Mouse (Mus musculus): ENCODE measurements around the gene Radil. TPM values are rescaled to one million over a fixed set of nuclear protein-coding genes. Genes with fewer than 3 reads are reported as not detected.

Radil gene
- polyA plus RNA-seq, 1 experiment from 2014 or later = 7.9 TPM

DNA sequence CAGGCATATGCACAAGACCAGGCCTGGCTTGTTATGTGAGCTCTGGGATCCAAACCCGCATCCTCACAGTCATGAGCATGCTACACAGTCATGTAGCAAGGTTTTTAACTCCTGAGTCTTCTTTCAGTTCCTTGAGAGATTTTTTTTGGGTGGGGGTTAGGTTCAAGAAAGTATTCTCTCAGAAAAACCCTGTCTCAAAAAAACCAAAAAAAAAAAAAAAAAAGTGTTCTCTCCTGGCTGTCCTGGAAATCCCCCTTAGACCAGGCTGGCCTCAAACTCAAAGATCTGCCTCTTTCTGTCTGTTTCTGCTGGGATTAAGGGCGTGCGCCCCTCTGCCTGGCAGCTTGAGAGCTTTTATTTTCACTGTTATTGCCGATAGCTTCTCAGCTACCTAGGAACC lies 15.5 kb downstream of the Radil start:
- Histone ChIP-seq H3K27ac (replicated peaks) (no peak overlapping the region), H3K4me1 (no peaks in the 10 kb centered on the region), H3K36me3 (no peaks in the 10 kb centered on the region), H3K4me2 (replicated peaks) (no peak overlapping the region), H3K4me3 (replicated peaks) (no peak overlapping the region), H3K27me3 (peaks cover 3% of the 10 kb centered on the region), H3K9me3 (replicated peaks) (no peaks in the 10 kb centered on the region), H3K9ac (no peak overlapping the region)
- whole genome bisulfite sequencing = 73% methylated on average over 4 of the region's 4 CpGs
- ATAC-seq (ENCODE audit: insufficient number of reproducible peaks, low FRiP score, low TSS enrichment, low read depth) = no peak

- H3K36me3 ChIP-seq = no peaks in the 10 kb centered on the region
- H3K27ac ChIP-seq (replicated peaks) = no peak within 1 kb of the TSS
- WGBS = 29% methylated on average over 41 of the region's 41 CpGs
- no peak for ATAC-seq (ENCODE audit: insufficient number of reproducible peaks, low FRiP score, low TSS enrichment, low read depth)
- peaks cover 22% of the 10 kb centered on the region for H3K27me3 ChIP-seq
- H3K4me2 ChIP-seq (replicated peaks) = peak within 1 kb of the TSS; percentile 37
- no peaks in the 10 kb centered on the region for H3K4me1 ChIP-seq
- no peak within 1 kb of the TSS for H3K9ac ChIP-seq
- no peaks in the 10 kb centered on the region for H3K9me3 ChIP-seq (replicated peaks)
- peak within 1 kb of the TSS; percentile 23 for H3K4me3 ChIP-seq (replicated peaks)
These were observed 21.0 kb downstream of the Radil start, which contains the start of gene Papolb for GRCm38 (mm10) chr5:142529915-142530314. Gene Papolb, minus strand, starts transcription at chr5:142530076.

- H3K27ac ChIP-seq (replicated peaks) = no peak overlapping the region
- H3K4me2 ChIP-seq (replicated peaks) = no peak overlapping the region
- H3K9ac ChIP-seq = no peak overlapping the region
- H3K4me1 ChIP-seq = no peaks in the 10 kb centered on the region
- ATAC-seq (ENCODE audit: insufficient number of reproducible peaks, low FRiP score, low TSS enrichment, low read depth) = no peak
- WGBS = 72% methylated on average over 8 of the region's 8 CpGs
- no peaks in the 10 kb centered on the region for H3K9me3 ChIP-seq (replicated peaks)
- H3K27me3 ChIP-seq = peaks cover 14% of the 10 kb centered on the region
- H3K4me3 ChIP-seq (replicated peaks) = no peak overlapping the region
- no peaks in the 10 kb centered on the region for H3K36me3 ChIP-seq
These were observed 26.0 kb downstream of the Radil start for GRCm38 (mm10) chr5:142524711-142525464.

DNA sequence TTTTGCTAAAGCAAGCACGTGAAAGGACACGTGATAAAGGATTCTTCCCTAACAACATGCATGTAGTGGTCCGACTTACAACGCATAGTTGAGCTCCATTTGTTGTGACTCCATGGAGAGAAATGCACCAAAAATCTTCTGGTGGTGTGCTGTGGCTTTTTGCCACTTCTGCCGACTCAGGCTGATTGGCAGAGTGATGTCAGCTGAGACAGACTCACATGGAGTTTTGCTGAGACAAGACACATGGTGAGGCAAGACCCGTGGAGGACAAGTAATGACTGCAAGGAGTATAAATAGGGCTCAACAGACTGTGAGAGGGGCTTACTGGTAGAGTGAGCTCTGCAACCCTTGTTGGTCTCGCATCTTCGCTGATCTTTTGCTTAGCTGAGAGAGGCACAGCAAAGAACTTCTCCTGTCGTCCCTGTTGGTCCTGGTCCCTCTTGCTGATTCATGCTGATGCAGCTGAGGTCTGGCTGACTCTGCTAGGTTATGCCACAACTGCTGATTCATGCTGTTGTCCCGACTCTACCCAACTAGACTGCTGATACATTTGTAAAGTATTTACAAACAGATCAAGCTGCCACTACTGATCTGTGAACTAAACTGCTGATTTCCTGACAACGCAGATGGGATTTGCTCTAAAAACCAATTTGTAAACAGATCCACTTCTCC lies 29.6 kb downstream of the Radil start:
- H3K9ac ChIP-seq = no peak overlapping the region
- 83% methylated on average over 11 of the region's 11 CpGs for WGBS
- peaks cover 5% of the 10 kb centered on the region; the same call in 1 of the 2 replicates for H3K4me1 ChIP-seq
- no peak overlapping the region for H3K27ac ChIP-seq (replicated peaks)
- ATAC-seq (ENCODE audit: insufficient number of reproducible peaks, low FRiP score, low TSS enrichment, low read depth) = no peak
- H3K27me3 ChIP-seq = no peaks in the 10 kb centered on the region
- H3K4me3 ChIP-seq (replicated peaks) = no peak overlapping the region
- no peaks in the 10 kb centered on the region for H3K36me3 ChIP-seq
- no peak overlapping the region for H3K4me2 ChIP-seq (replicated peaks)
- H3K9me3 ChIP-seq (replicated peaks) = no peaks in the 10 kb centered on the region

DNA sequence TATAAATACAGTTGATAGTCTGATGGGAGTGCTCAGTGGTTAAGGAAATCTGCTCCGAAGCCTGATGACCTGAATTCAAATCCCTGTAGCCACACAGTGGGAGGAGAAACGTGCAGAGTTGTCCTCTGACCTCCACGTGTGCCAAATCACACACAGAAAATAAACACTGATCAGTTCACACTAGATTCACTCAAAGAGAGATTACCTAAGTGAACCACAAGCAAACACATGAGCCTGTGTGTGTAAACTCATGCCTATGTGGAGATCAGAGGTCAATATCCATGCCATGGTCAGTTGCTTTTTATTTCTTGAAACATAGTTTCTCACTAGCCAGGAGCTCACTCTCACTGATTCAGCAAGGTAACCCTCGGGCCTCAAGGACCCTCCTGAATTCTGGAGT lies 30.5 kb downstream of the Radil start:
- Histone ChIP-seq H3K9me3 (replicated peaks) (no peaks in the 10 kb centered on the region), H3K4me1 (peaks cover 5% of the 10 kb centered on the region; the same call in 1 of the 2 replicates), H3K4me3 (replicated peaks) (no peak overlapping the region), H3K4me2 (replicated peaks) (no peak overlapping the region), H3K27me3 (no peaks in the 10 kb centered on the region), H3K27ac (replicated peaks) (no peak overlapping the region), H3K9ac (no peak overlapping the region), H3K36me3 (no peaks in the 10 kb centered on the region)
- 73% methylated on average over 4 of the region's 4 CpGs for WGBS
- ATAC-seq (ENCODE audit: insufficient number of reproducible peaks, low FRiP score, low TSS enrichment, low read depth) = no peak

- H3K9me3 ChIP-seq (replicated peaks) = no peaks in the 10 kb centered on the region
- H3K27ac ChIP-seq (replicated peaks) = no peak overlapping the region
- H3K9ac ChIP-seq = no peak overlapping the region
- ATAC-seq (ENCODE audit: insufficient number of reproducible peaks, low FRiP score, low TSS enrichment, low read depth) = no peak
- no peak overlapping the region for H3K4me3 ChIP-seq (replicated peaks)
- 47% methylated on average over 6 of the region's 6 CpGs for WGBS
- peaks cover 5% of the 10 kb centered on the region; the same call in 1 of the 2 replicates for H3K4me1 ChIP-seq
- H3K36me3 ChIP-seq = no peaks in the 10 kb centered on the region
- H3K27me3 ChIP-seq = no peaks in the 10 kb centered on the region
- H3K4me2 ChIP-seq (replicated peaks) = no peak overlapping the region
These were observed 31.9 kb downstream of the Radil start for GRCm38 (mm10) chr5:142518973-142519372.

DNA sequence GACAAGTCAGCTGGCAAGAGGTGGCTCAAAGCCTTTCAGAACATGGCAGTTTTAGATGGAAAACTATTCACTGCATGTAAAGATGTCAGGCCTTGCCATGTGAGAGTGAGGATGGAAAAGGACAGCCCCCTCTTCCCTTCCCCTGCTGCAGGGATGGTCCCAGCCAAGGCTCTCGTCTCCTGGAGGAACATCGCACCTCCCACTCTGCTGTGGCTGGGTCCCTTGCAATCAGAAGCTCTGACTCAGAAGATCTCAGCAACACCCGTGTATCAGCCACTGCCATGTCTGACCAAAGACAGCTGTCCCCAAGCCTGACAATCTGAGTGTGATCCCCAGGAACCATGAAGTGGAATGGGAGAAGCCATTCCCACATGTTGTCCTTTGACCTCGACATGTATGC lies 38.8 kb downstream of the Radil start:
- WGBS = 67% methylated on average over 4 of the region's 4 CpGs
- H3K27me3 ChIP-seq = no peaks in the 10 kb centered on the region
- no peak for ATAC-seq (ENCODE audit: insufficient number of reproducible peaks, low FRiP score, low TSS enrichment, low read depth)
- no peak overlapping the region for H3K27ac ChIP-seq (replicated peaks)
- no peak overlapping the region for H3K4me3 ChIP-seq (replicated peaks)
- H3K36me3 ChIP-seq = no peaks in the 10 kb centered on the region
- H3K4me2 ChIP-seq (replicated peaks) = no peak overlapping the region
- H3K9me3 ChIP-seq (replicated peaks) = no peaks in the 10 kb centered on the region
- no peak overlapping the region for H3K9ac ChIP-seq
- peaks cover 12% of the 10 kb centered on the region for H3K4me1 ChIP-seq

GRCm38 (mm10) chr5:142510061-142510414 lies 40.9 kb downstream of the Radil start:
- no peak overlapping the region for H3K9ac ChIP-seq
- ATAC-seq (ENCODE audit: insufficient number of reproducible peaks, low FRiP score, low TSS enrichment, low read depth) = no peak
- H3K9me3 ChIP-seq (replicated peaks) = no peaks in the 10 kb centered on the region
- WGBS = 49% methylated on average over 7 of the region's 7 CpGs
- H3K27me3 ChIP-seq = no peaks in the 10 kb centered on the region
- H3K36me3 ChIP-seq = no peaks in the 10 kb centered on the region
- peaks cover 12% of the 10 kb centered on the region for H3K4me1 ChIP-seq
- H3K4me2 ChIP-seq (replicated peaks) = no peak overlapping the region
- H3K27ac ChIP-seq (replicated peaks) = no peak overlapping the region
- no peak overlapping the region for H3K4me3 ChIP-seq (replicated peaks)

- H3K4me3 ChIP-seq (replicated peaks) = no peak overlapping the region
- WGBS = 16% methylated on average over 15 of the region's 15 CpGs
- H3K36me3 ChIP-seq = no peaks in the 10 kb centered on the region
- peaks cover 12% of the 10 kb centered on the region for H3K4me1 ChIP-seq
- no peak overlapping the region for H3K27ac ChIP-seq (replicated peaks)
- ATAC-seq (ENCODE audit: insufficient number of reproducible peaks, low FRiP score, low TSS enrichment, low read depth) = no peak
- H3K9me3 ChIP-seq (replicated peaks) = no peaks in the 10 kb centered on the region
- no peak overlapping the region for H3K9ac ChIP-seq
- H3K4me2 ChIP-seq (replicated peaks) = peak overlapping the region; percentile 18; the same call in 1 of the 2 replicates
- no peaks in the 10 kb centered on the region for H3K27me3 ChIP-seq
These were observed 41.5 kb downstream of the Radil start for GRCm38 (mm10) chr5:142509141-142510060.

DNA sequence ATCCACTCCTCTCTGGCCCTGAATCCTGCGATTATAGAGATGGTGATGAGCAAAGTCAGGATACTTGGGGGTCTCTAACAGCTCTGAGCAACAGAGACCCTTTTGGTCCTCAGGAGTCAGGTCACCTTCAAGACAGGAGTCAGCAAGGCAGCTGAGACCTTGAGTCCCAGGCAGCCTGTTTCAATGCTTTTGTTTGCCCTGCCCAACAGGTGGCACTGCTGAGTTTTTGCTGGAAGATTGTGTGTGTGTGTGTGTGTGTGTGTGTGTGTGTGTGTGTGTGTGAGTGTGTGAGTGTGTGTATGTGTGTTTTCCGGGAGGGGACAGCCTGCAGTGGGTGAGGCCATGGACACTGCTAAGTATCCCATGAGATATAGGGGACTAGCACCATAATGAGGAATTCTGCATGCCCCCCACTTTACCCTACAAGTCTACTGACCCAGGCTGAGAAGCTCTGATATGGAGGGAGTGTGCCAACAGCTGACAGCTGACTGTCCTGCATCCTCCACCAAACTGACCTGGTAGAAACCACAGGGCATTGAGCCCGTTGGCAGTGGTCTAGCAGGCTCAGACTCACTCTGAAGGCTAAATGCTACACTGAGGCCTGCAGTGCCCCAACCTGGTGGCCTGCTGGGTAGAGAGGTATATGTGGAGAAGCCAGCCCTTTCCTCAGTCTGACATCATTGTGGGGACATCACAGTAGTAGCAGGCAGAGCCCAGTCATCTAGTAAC lies 45.0 kb downstream of the Radil start:
- H3K4me3 ChIP-seq (replicated peaks) = no peak overlapping the region
- H3K9me3 ChIP-seq (replicated peaks) = no peaks in the 10 kb centered on the region
- no peak overlapping the region for H3K4me2 ChIP-seq (replicated peaks)
- no peak for ATAC-seq (ENCODE audit: insufficient number of reproducible peaks, low FRiP score, low TSS enrichment, low read depth)
- no peaks in the 10 kb centered on the region for H3K27me3 ChIP-seq
- 59% methylated on average over 3 of the region's 3 CpGs for WGBS
- H3K4me1 ChIP-seq = peaks cover 12% of the 10 kb centered on the region
- no peaks in the 10 kb centered on the region for H3K36me3 ChIP-seq
- H3K9ac ChIP-seq = no peak overlapping the region
- no peak overlapping the region for H3K27ac ChIP-seq (replicated peaks)

All from embryonic facial prominence, embryonic 15.5 days (tissue).